Mouse (Mus musculus) small intestine, adult 2 months (tissue): ENCODE results near the gene Myom3. TPM values are rescaled to one million over a fixed set of nuclear protein-coding genes. Genes with fewer than 3 reads are reported as not detected.

ENCODE experiments used
- H3K27ac ChIP-seq: fragments of 200-500 bp; 2 replicates; pipeline ENCODE4 v1.5.1; 2012; ENCODE audit warnings: low read depth, low read length, control low read depth, inconsistent platforms; ENCODE audit not compliant: insufficient read depth
- H3K27me3 ChIP-seq: fragments of 200-500 bp; 2 replicates; pipeline ENCODE4 v1.6.1; 2012; ENCODE audit warnings: mild to moderate bottlenecking, moderate library complexity, low read length, inconsistent platforms; ENCODE audit not compliant: control insufficient read depth, insufficient read depth
- H3K36me3 ChIP-seq: fragments of 200-500 bp; 2 replicates; pipeline ENCODE4 v1.6.1; 2012; ENCODE audit warnings: mild to moderate bottlenecking, low read length, control low read depth, inconsistent platforms; ENCODE audit not compliant: control insufficient read depth, insufficient read depth
- H3K4me1 ChIP-seq: fragments of 200-500 bp; 2 replicates; pipeline ENCODE4 v1.6.1; 2012; ENCODE audit warnings: low read length, inconsistent platforms, mixed read lengths; ENCODE audit not compliant: control insufficient read depth, insufficient read depth, insufficient read length
- H3K4me3 ChIP-seq: fragments of 200-500 bp; 2 replicates; pipeline ENCODE4 v1.5.1; 2012; ENCODE audit warnings: low read depth, mild to moderate bottlenecking, control low read depth, inconsistent platforms, low read length, moderate library complexity
- CTCF ChIP-seq: fragments of 200-500 bp; IDR thresholded peaks from 2 replicates; pipeline ENCODE4 v1.5.1; 2012; ENCODE audit warnings: low read depth, mild to moderate bottlenecking, control low read depth, inconsistent platforms, low read length, moderate library complexity, mixed read lengths; ENCODE audit not compliant: insufficient replicate concordance, insufficient read length; ENCODE audit errors: extremely low read depth
- POLR2A ChIP-seq: fragments of 200-500 bp; IDR thresholded peaks from 2 replicates; pipeline ENCODE4 v1.6.1; 2012; ENCODE audit warnings: low read depth, mild to moderate bottlenecking, control low read depth, inconsistent platforms, low read length, moderate library complexity
- WGBS: fragments of 180-500 bp; shearing (Covaris S2); methylation state at CpG from one replicate; pipeline ENCODE4 v1.1.7; 2018; 5-methylcytosine and 5-hydroxymethylcytosine counted together
- polyA plus RNA-seq: library from polyadenylated mRNA; depleted of rRNA; stranded (reverse); fragments of >200 nt; gene quantifications from 2 replicates; pipeline ENCODE4 v1.2.3, GENCODE M21; 2012

The Myom3 gene
- polyA plus RNA-seq, 1 experiment = 1.1 TPM

DNA sequence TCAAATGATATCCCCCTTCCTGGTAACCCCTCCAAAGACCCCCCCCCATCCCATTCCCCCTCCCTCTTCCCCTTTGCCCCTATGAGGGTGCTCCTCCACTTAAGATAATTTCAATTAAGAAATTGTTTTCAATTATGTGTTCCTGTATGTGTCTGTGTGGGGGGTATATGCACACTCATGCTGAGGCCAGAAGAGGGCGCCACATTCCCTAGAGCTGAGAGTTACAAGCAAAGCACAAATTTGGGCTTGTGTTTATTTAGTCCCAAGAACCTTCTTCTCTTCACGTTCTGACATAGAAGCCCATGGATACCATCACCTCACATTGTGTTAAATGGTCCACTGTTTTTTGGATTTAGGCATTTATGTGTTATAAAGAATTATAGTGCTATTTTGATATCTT is 63.8 kb downstream of the Myom3 start:
- Histone ChIP-seq H3K4me3 (no peak overlapping the region), H3K36me3 (no peaks in the 10 kb centered on the region), H3K27me3 (no peaks in the 10 kb centered on the region), H3K27ac (no peak overlapping the region), H3K4me1 (no peaks in the 10 kb centered on the region)
- 72% methylated on average over 2 of the region's 2 CpGs for WGBS
- peak; percentile 26; the same call in 1 of the 2 replicates for TF ChIP-seq CTCF
- TF ChIP-seq POLR2A = no peak

DNA sequence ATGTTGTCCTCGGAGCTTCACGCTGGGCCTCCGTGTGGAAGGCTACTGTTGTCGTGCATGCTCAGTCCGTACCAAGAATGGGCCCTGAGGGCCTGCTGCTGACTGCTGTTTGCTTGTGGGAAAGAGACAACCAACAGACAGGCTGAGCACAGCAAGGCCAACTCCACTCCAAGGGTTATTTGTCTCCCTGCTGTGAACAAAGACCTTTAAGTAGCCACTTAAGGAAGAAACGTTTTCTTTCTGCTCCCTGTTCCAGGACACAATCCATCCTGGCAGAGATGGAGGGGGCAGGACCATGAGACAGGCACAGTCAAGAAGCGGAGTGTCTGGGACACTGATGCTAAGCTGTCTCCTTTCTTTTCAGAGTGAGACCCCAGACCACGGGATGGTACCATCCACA is 64.7 kb downstream of the Myom3 start:
- 59% methylated on average over 8 of the region's 8 CpGs for WGBS
- Histone ChIP-seq H3K27me3 (no peaks in the 10 kb centered on the region), H3K4me3 (no peak overlapping the region), H3K36me3 (no peaks in the 10 kb centered on the region), H3K27ac (no peak overlapping the region), H3K4me1 (no peaks in the 10 kb centered on the region)
- TF ChIP-seq CTCF (no peak), POLR2A (no peak)

DNA sequence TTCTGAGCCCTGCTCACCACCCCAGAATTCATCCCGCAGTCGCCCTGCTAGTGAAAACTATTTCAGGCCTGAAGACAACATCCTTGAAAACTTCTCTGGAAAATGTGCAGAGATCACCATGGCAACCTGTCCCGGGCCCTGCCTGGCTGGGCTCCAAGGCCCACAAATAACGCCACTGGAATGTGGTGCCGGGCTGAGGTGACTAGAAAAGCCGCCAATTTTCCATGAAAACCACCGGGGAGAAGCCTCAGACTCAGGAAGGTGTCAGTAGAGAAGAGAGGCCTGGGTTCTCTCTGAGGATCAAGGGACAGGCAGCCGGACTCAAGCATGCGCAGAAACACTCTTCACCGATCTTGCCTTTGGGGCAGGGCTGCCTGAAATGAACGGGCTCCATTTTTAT is 69.0 kb downstream of the Myom3 start:
- Histone ChIP-seq H3K4me3 (no peak overlapping the region), H3K27ac (peak overlapping the region; percentile 33; the same call in 1 of the 2 replicates), H3K27me3 (no peaks in the 10 kb centered on the region), H3K4me1 (no peaks in the 10 kb centered on the region), H3K36me3 (no peaks in the 10 kb centered on the region)
- TF ChIP-seq CTCF (no peak), POLR2A (no peak)
- WGBS = 48% methylated on average over 11 of the region's 11 CpGs

DNA sequence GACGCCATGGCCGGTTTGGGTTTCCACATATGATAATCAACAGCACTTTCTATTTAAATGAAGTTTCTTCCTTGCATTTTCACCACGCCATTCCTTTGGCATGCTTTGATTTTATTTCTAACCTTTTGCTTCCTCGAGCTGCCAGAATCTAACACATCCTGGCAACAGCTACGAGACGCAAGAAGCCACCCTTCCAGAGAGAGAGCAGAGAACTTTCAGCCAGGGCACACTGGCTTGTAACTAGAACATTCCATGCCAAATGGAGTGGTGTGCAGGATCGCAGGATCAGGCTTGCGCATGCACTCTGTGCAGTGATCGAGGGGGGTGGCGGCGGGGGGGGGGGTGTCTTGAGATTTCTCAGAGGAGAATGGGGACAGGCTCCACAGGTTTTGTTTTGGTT is 72.6 kb downstream of the Myom3 start:
- Histone ChIP-seq H3K36me3 (no peaks in the 10 kb centered on the region), H3K4me3 (no peak overlapping the region), H3K4me1 (no peaks in the 10 kb centered on the region), H3K27ac (no peak overlapping the region), H3K27me3 (no peaks in the 10 kb centered on the region)
- no peak for TF ChIP-seq POLR2A
- TF ChIP-seq CTCF = no peak
- WGBS = 75% methylated on average over 11 of the region's 11 CpGs

DNA sequence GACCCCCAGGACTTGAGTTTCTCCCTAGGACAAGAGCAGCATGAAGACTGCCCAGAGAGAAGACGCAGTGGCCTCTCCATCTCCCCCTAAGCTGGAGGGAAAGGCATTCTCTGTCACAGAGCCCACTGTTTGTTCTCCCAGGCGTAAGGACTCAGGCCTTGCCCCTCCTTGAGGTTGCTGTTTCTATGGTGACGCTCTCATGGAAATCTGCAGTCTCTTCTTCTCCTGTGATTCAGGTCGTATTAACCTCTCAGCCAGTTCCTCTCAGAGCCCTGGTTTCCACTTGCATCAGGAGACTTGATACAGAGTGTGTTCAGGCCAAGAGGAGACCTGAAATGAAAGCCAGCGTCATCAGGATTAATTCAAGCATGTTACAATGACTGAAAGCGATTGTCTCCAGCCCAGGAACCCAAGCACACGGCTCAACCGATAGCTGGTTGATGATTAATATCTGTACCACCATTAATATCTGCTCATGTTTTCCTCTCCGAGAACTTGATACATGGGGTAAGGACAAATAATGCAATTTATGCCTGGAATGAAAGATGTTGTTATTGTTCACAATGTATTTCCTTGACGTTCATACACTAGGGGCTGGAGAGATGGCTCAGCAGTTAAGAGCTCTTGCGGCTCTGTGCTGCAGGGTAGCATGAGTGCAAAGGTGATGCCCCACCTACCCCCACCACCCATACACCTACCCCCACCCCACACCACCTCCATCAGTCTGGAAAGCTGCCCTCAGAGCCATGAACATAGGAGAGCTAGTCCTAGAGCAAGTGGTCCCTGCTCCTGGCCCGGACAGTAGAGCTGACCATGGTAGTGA is 74.0 kb downstream of the Myom3 start:
- Histone ChIP-seq H3K27ac (no peak overlapping the region), H3K4me1 (no peaks in the 10 kb centered on the region), H3K27me3 (no peaks in the 10 kb centered on the region), H3K4me3 (no peak overlapping the region), H3K36me3 (no peaks in the 10 kb centered on the region)
- 63% methylated on average over 12 of the region's 12 CpGs for WGBS
- TF ChIP-seq POLR2A = no peak
- TF ChIP-seq CTCF = no peak

DNA sequence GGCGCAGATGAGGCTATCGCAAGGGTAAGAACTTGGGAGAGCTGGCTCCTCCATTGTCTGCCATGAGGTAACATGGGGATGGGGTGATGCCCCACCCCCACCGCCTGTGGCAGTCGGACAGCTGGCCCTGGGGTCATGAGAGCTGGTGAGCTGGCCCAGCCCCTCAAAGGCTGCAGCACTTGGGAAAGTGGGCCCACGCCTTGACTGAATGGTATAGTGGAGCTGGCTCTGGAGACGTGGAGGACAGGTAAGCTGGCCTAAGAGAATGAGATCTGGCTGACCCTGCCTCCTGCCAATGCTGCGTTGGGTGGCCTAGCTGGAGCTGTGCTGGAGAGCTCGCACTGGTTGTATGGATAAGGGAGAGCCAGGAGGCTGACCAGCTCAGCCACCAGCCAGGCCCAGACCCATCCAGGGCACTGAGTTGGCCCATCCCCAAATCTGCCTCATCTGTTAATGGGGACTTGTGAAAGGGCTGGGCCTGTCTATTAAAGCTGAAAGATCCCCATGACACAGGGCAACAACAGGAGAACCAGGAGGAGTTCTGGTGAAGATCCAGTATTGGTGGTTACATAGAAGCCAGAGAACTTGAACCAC is 74.7 kb downstream of the Myom3 start:
- Histone ChIP-seq H3K36me3 (no peaks in the 10 kb centered on the region), H3K4me1 (no peaks in the 10 kb centered on the region), H3K27ac (no peak overlapping the region), H3K27me3 (no peaks in the 10 kb centered on the region), H3K4me3 (no peak overlapping the region)
- WGBS = 95% methylated on average over 8 of the region's 8 CpGs
- TF ChIP-seq POLR2A = no peak
- TF ChIP-seq CTCF = no peak

DNA sequence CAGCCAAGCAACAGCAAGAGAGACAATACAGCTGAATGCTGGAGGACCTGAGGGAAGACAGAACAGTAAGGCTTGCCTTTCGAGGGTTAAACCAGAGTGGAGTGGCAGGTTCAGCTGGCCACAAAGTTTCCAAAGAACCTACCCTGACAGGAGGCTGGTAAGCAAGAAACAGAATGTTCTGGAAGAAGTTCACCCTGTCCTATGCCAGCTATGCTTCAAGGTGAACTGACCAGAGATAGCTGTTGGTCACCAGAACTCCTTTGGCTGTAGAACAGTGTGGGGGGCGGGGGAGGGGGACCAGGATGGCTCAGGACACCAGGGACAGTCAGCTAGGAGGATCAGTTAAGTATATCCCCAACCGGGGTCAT is 79.4 kb downstream of the Myom3 start:
- WGBS = 71% methylated on average over 3 of the region's 3 CpGs
- no peaks in the 10 kb centered on the region for H3K27me3 ChIP-seq
- TF ChIP-seq CTCF = no peak
- TF ChIP-seq POLR2A = no peak

More for the DNA sequence above, 79.4 kb downstream of the Myom3 start:
- H3K27ac ChIP-seq = no peak overlapping the region
- no peak overlapping the region for H3K4me3 ChIP-seq
- H3K4me1 ChIP-seq = no peaks in the 10 kb centered on the region
- no peaks in the 10 kb centered on the region for H3K36me3 ChIP-seq
